Mouse (Mus musculus): ENCODE measurements at regions not wholly inside any gene's neighbourhood (a gene's known extent, or its start where the extent isn't known, plus 50 kb on each side); places are given as distances from the start of the nearest gene placed in this dataset.
A peak's percentile ranks its signal among the peaks of the same experiment; 100 is the strongest.

- ATAC-seq (ENCODE audit: insufficient number of reproducible peaks, low FRiP score, low TSS enrichment, low read depth) (0 out of 2 replicates have a peak, but pooled peaks have one; percentile 55), DNase-seq (ENCODE audit: low spot score) (peak; percentile 66)
- WGBS, result 17% methylated on average over 16 of the region's 16 CpGs
- H3K27ac ChIP-seq (replicated peaks; ENCODE audit: low read depth, low read length), result peak overlapping the region; percentile 56
- no peaks in the 10 kb centered on the region for H3K9me3 ChIP-seq (ENCODE audit: control insufficient read depth, low read length)
- 0 out of 2 replicates have a peak overlapping the region, but pooled peaks have one; percentile 10 for H3K4me2 ChIP-seq (ENCODE audit: low read depth, severe bottlenecking)
- H3K36me3 ChIP-seq (ENCODE audit: control insufficient read depth, insufficient read depth, low read length), result no peaks in the 10 kb centered on the region
- H3K9ac ChIP-seq (ENCODE audit: low read length), result peak overlapping the region; percentile 27; the same call in 1 of the 2 replicates
- H3K27me3 ChIP-seq (ENCODE audit: control insufficient read depth, insufficient read depth, low read length), result no peaks in the 10 kb centered on the region
- H3K4me3 ChIP-seq (ENCODE audit: low read depth, low read length), result no peak overlapping the region
- H3K4me1 ChIP-seq (ENCODE audit: control insufficient read depth, insufficient read depth, low read length), result peaks cover 8% of the 10 kb centered on the region
These were observed 54.2 kb downstream of the Barx1 start for GRCm38 (mm10) chr13:48717036-48717435.

- H3K27ac ChIP-seq (replicated peaks; ENCODE audit: low read depth, low read length), result peak overlapping the region; percentile 56
- no peak for DNase-seq (ENCODE audit: low spot score)
These were observed 54.7 kb downstream of the Barx1 start for GRCm38 (mm10) chr13:48717451-48717850.

GRCm38 (mm10) chr13:48723676-48724075 is 60.9 kb downstream of the Barx1 start:
- no peaks in the 10 kb centered on the region for H3K9me3 ChIP-seq (ENCODE audit: control insufficient read depth, low read length)
- H3K27ac ChIP-seq (replicated peaks; ENCODE audit: low read depth, low read length), result no peak overlapping the region
- no peaks in the 10 kb centered on the region for H3K4me1 ChIP-seq (ENCODE audit: control insufficient read depth, insufficient read depth, low read length)
- ATAC-seq (ENCODE audit: insufficient number of reproducible peaks, low FRiP score, low TSS enrichment, low read depth), result no peak
- WGBS, result 55% methylated on average over 8 of the region's 8 CpGs
- H3K4me3 ChIP-seq (ENCODE audit: low read depth, low read length), result no peak overlapping the region
- no peak overlapping the region for H3K4me2 ChIP-seq (ENCODE audit: low read depth, severe bottlenecking)
- no peak overlapping the region for H3K9ac ChIP-seq (ENCODE audit: low read length)
- peaks cover 6% of the 10 kb centered on the region for H3K27me3 ChIP-seq (ENCODE audit: control insufficient read depth, insufficient read depth, low read length)
- DNase-seq (ENCODE audit: low spot score), result no peak
- no peaks in the 10 kb centered on the region for H3K36me3 ChIP-seq (ENCODE audit: control insufficient read depth, insufficient read depth, low read length)

More at GRCm38 (mm10) chr13:48717451-48717850, 54.7 kb downstream of the Barx1 start:
- H3K36me3 ChIP-seq (ENCODE audit: control insufficient read depth, insufficient read depth, low read length), result no peaks in the 10 kb centered on the region
- H3K4me3 ChIP-seq (ENCODE audit: low read depth, low read length), result no peak overlapping the region
- H3K9me3 ChIP-seq (ENCODE audit: control insufficient read depth, low read length), result no peaks in the 10 kb centered on the region
- ATAC-seq (ENCODE audit: insufficient number of reproducible peaks, low FRiP score, low TSS enrichment, low read depth), result no peak
- H3K9ac ChIP-seq (ENCODE audit: low read length), result no peak overlapping the region
- H3K4me2 ChIP-seq (ENCODE audit: low read depth, severe bottlenecking), result 0 out of 2 replicates have a peak overlapping the region, but pooled peaks have one; percentile 10
- WGBS, result 61% methylated on average over 10 of the region's 10 CpGs
- no peaks in the 10 kb centered on the region for H3K27me3 ChIP-seq (ENCODE audit: control insufficient read depth, insufficient read depth, low read length)
- H3K4me1 ChIP-seq (ENCODE audit: control insufficient read depth, insufficient read depth, low read length), result peaks cover 8% of the 10 kb centered on the region

GRCm38 (mm10) chr13:48726430-48726829 is 63.6 kb downstream of the Barx1 start:
- Histone ChIP-seq H3K36me3 (ENCODE audit: control insufficient read depth, insufficient read depth, low read length) (no peaks in the 10 kb centered on the region), H3K27ac (replicated peaks; ENCODE audit: low read depth, low read length) (no peak overlapping the region), H3K4me1 (ENCODE audit: control insufficient read depth, insufficient read depth, low read length) (peaks cover under 1% of the 10 kb centered on the region), H3K9me3 (ENCODE audit: control insufficient read depth, low read length) (no peaks in the 10 kb centered on the region), H3K4me3 (ENCODE audit: low read depth, low read length) (no peak overlapping the region), H3K27me3 (ENCODE audit: control insufficient read depth, insufficient read depth, low read length) (peaks cover 33% of the 10 kb centered on the region), H3K9ac (ENCODE audit: low read length) (no peak overlapping the region), H3K4me2 (ENCODE audit: low read depth, severe bottlenecking) (no peak overlapping the region)
- ATAC-seq (ENCODE audit: insufficient number of reproducible peaks, low FRiP score, low TSS enrichment, low read depth) (no peak), DNase-seq (ENCODE audit: low spot score) (no peak)
- 50% methylated on average over 4 of the region's 4 CpGs for WGBS

- Histone ChIP-seq H3K36me3 (ENCODE audit: control insufficient read depth, insufficient read depth, low read length) (no peaks in the 10 kb centered on the region), H3K4me3 (ENCODE audit: low read depth, low read length) (peak overlapping the region; percentile 20; the same call in 1 of the 2 replicates), H3K9me3 (ENCODE audit: control insufficient read depth, low read length) (no peaks in the 10 kb centered on the region), H3K4me1 (ENCODE audit: control insufficient read depth, insufficient read depth, low read length) (peaks cover 13% of the 10 kb centered on the region), H3K27ac (replicated peaks; ENCODE audit: low read depth, low read length) (no peak overlapping the region), H3K4me2 (ENCODE audit: low read depth, severe bottlenecking) (peak overlapping the region; percentile 45), H3K9ac (ENCODE audit: low read length) (no peak overlapping the region; the same call in 1 of the 2 replicates), H3K27me3 (ENCODE audit: control insufficient read depth, insufficient read depth, low read length) (peaks cover 52% of the 10 kb centered on the region)
- WGBS, result 2% methylated on average over 49 of the region's 51 CpGs
- ATAC-seq (ENCODE audit: insufficient number of reproducible peaks, low FRiP score, low TSS enrichment, low read depth) (no peak), DNase-seq (ENCODE audit: low spot score) (peak; percentile 58)
These were observed 68.5 kb downstream of the Barx1 start for GRCm38 (mm10) chr13:48731046-48731996.

- Histone ChIP-seq H3K4me2 (ENCODE audit: low read depth, severe bottlenecking) (0 out of 2 replicates have a peak overlapping the region, but pooled peaks have one; percentile 5), H3K9me3 (ENCODE audit: control insufficient read depth, low read length) (no peaks in the 10 kb centered on the region), H3K4me1 (ENCODE audit: control insufficient read depth, insufficient read depth, low read length) (peaks cover 13% of the 10 kb centered on the region), H3K36me3 (ENCODE audit: control insufficient read depth, insufficient read depth, low read length) (no peaks in the 10 kb centered on the region), H3K9ac (ENCODE audit: low read length) (no peak overlapping the region), H3K4me3 (ENCODE audit: low read depth, low read length) (peak overlapping the region; percentile 20; the same call in 1 of the 2 replicates), H3K27ac (replicated peaks; ENCODE audit: low read depth, low read length) (no peak overlapping the region), H3K27me3 (ENCODE audit: control insufficient read depth, insufficient read depth, low read length) (peaks cover 52% of the 10 kb centered on the region)
- peak; percentile 73 for DNase-seq (ENCODE audit: low spot score)
- no peak; the same call in 1 of the 2 replicates for ATAC-seq (ENCODE audit: insufficient number of reproducible peaks, low FRiP score, low TSS enrichment, low read depth)
- WGBS, result 1% methylated on average over 29 of the region's 29 CpGs
These were observed 69.5 kb downstream of the Barx1 start for GRCm38 (mm10) chr13:48732168-48732841.

- WGBS, result 24% methylated on average over 9 of the region's 9 CpGs
- H3K4me2 ChIP-seq (ENCODE audit: low read depth, severe bottlenecking), result no peak overlapping the region
- H3K9ac ChIP-seq (ENCODE audit: low read length), result no peak overlapping the region
- H3K27me3 ChIP-seq (ENCODE audit: control insufficient read depth, insufficient read depth, low read length), result peaks cover 37% of the 10 kb centered on the region
- H3K36me3 ChIP-seq (ENCODE audit: control insufficient read depth, insufficient read depth, low read length), result no peaks in the 10 kb centered on the region
- no peaks in the 10 kb centered on the region for H3K9me3 ChIP-seq (ENCODE audit: control insufficient read depth, low read length)
- DNase-seq (ENCODE audit: low spot score), result no peak
- no peak overlapping the region for H3K27ac ChIP-seq (replicated peaks; ENCODE audit: low read depth, low read length)
- peaks cover 13% of the 10 kb centered on the region for H3K4me1 ChIP-seq (ENCODE audit: control insufficient read depth, insufficient read depth, low read length)
- no peak overlapping the region for H3K4me3 ChIP-seq (ENCODE audit: low read depth, low read length)
- ATAC-seq (ENCODE audit: insufficient number of reproducible peaks, low FRiP score, low TSS enrichment, low read depth), result no peak
These were observed 72.2 kb downstream of the Barx1 start for GRCm38 (mm10) chr13:48734985-48735384.

- 42% methylated on average over 5 of the region's 5 CpGs for WGBS
- no peak for ATAC-seq (ENCODE audit: insufficient number of reproducible peaks, low FRiP score, low TSS enrichment, low read depth)
- peaks cover 4% of the 10 kb centered on the region; the same call in 1 of the 2 replicates for H3K27me3 ChIP-seq (ENCODE audit: control insufficient read depth, insufficient read depth, low read length)
These were observed 82.8 kb downstream of the Barx1 start for GRCm38 (mm10) chr13:48745566-48745965.

More at GRCm38 (mm10) chr13:48745566-48745965, 82.8 kb downstream of the Barx1 start:
- Histone ChIP-seq H3K36me3 (ENCODE audit: control insufficient read depth, insufficient read depth, low read length) (no peaks in the 10 kb centered on the region), H3K4me2 (ENCODE audit: low read depth, severe bottlenecking) (no peak overlapping the region), H3K4me3 (ENCODE audit: low read depth, low read length) (no peak overlapping the region), H3K9ac (ENCODE audit: low read length) (no peak overlapping the region), H3K9me3 (ENCODE audit: control insufficient read depth, low read length) (no peaks in the 10 kb centered on the region), H3K4me1 (ENCODE audit: control insufficient read depth, insufficient read depth, low read length) (peaks cover 7% of the 10 kb centered on the region), H3K27ac (replicated peaks; ENCODE audit: low read depth, low read length) (no peak overlapping the region)
- no peak for DNase-seq (ENCODE audit: low spot score)

Data from limb, embryonic 11.5 days (tissue).